Mouse (Mus musculus) liver, adult 2 months (tissue): ENCODE measurements around the gene Nme7. TPM values are rescaled to one million over a fixed set of nuclear protein-coding genes. Genes with fewer than 3 reads are reported as not detected.

Experiments used
- DNase-seq: peaks from one replicate; pipeline ENCODE4 v3.0.0-alpha.2; 2011; ENCODE audit warnings: low read depth, low spot score; ENCODE audit errors: extremely low read depth
- H3K27ac ChIP-seq: fragments of 200-500 bp; replicated peaks from 2 replicates; pipeline ENCODE4 v1.5.1; 2012; ENCODE audit warnings: low read depth, mild to moderate bottlenecking, control low read depth, inconsistent platforms, low read length; ENCODE audit not compliant: insufficient read depth
- H3K27me3 ChIP-seq: fragments of 200-500 bp; 2 replicates; pipeline ENCODE4 v1.6.1; 2012; ENCODE audit warnings: mild to moderate bottlenecking, moderate library complexity, low read length, inconsistent platforms; ENCODE audit not compliant: control insufficient read depth, insufficient read depth
- H3K36me3 ChIP-seq: fragments of 200-500 bp; 2 replicates; pipeline ENCODE4 v1.6.1; 2012; ENCODE audit warnings: low read length, inconsistent platforms; ENCODE audit not compliant: control insufficient read depth, insufficient read depth
- H3K4me1 ChIP-seq: fragments of 200-500 bp; 2 replicates; pipeline ENCODE4 v1.6.1; 2011; ENCODE audit warnings: low read length; ENCODE audit not compliant: control insufficient read depth, insufficient read depth
- H3K4me3 ChIP-seq: fragments of 200-500 bp; 2 replicates; pipeline ENCODE4 v1.5.1; 2011; ENCODE audit warnings: low read depth, mild to moderate bottlenecking, control low read depth, low read length, moderate library complexity; ENCODE audit not compliant: insufficient read depth
- H3K79me2 ChIP-seq: fragments of 200-500 bp; 2 replicates; pipeline ENCODE4 v1.6.1; 2012; ENCODE audit warnings: inconsistent platforms, mild to moderate bottlenecking, low read length, moderate library complexity; ENCODE audit not compliant: control insufficient read depth, insufficient read depth
- H3K9ac ChIP-seq: fragments of 200-500 bp; 2 replicates; pipeline ENCODE4 v1.6.1; 2012; ENCODE audit warnings: low read depth, mild to moderate bottlenecking, control low read depth, inconsistent platforms, low read length
- CTCF ChIP-seq: fragments of 200-500 bp; IDR thresholded peaks from 2 replicates; pipeline ENCODE4 v1.5.1; 2011; ENCODE audit warnings: low read depth, low read length, control low read depth
- POLR2A ChIP-seq: fragments of 200-500 bp; IDR thresholded peaks from 2 replicates; pipeline ENCODE4 v1.6.1; 2011; ENCODE audit warnings: low read length, control low read depth; ENCODE audit not compliant: insufficient read depth; ENCODE audit errors: extremely low read depth
- WGBS: fragments of 180-500 bp; shearing (Covaris S2); methylation state at CpG from one replicate; pipeline ENCODE4 v1.1.7; 2018; 5-methylcytosine and 5-hydroxymethylcytosine counted together
- polyA plus RNA-seq: library from polyadenylated mRNA; depleted of rRNA; stranded (reverse); fragments of >200 nt; gene quantifications from 2 replicates; pipeline ENCODE4 v1.2.3, GENCODE M21; 2012
- total RNA-seq: library from RNA; depleted of rRNA; stranded (reverse); fragments of >200 nt; gene quantifications from 2 replicates; pipeline ENCODE4 v1.2.3, GENCODE M21; 2014

The Nme7 gene
- total and polyA plus RNA-seq, 2 experiments: 3.4 to 17.1 TPM

GRCm38 (mm10) chr1:164294071-164294470, 9.8 kb upstream of the Nme7 start:
- Histone ChIP-seq H3K4me1 (no peaks in the 10 kb centered on the region), H3K27ac (no peak overlapping the region), H3K9ac (no peak overlapping the region), H3K4me3 (no peak overlapping the region), H3K79me2 (no peaks in the 10 kb centered on the region), H3K27me3 (no peaks in the 10 kb centered on the region), H3K36me3 (peaks cover 50% of the 10 kb centered on the region)
- no peak for TF ChIP-seq CTCF
- TF ChIP-seq POLR2A: no peak
- no peak for DNase-seq
- 90% methylated on average over 6 of the region's 6 CpGs for WGBS

- TF ChIP-seq CTCF: no peak
- no peak for TF ChIP-seq POLR2A
- Histone ChIP-seq H3K4me3 (no peak overlapping the region), H3K27me3 (no peaks in the 10 kb centered on the region), H3K9ac (no peak overlapping the region), H3K79me2 (no peaks in the 10 kb centered on the region), H3K4me1 (no peaks in the 10 kb centered on the region), H3K27ac (no peak overlapping the region), H3K36me3 (peaks cover 50% of the 10 kb centered on the region)
- no peak for DNase-seq
- WGBS: 93% methylated on average over 4 of the region's 5 CpGs
These were observed 7.4 kb upstream of the Nme7 start for GRCm38 (mm10) chr1:164296473-164296872.

DNA sequence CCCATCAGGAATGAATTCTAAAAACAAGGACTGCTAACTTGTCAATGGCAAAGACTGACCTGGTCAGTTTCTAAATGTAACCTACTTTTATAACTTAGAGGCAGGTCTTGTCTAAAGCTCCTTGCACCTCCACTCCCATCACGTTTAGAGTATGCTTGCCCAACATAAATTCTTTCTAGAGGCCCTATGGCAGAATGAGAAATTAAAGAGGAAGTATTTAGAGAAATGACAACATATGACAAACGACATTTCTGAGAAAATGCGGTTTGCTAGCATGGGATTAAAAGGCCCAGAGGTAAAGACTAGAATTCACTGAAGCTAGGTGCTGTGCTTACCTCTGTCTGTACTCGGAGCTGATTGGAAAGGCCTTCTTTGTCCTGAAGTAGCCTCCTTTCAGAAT, 2.0 kb upstream of the Nme7 start:
- WGBS: 87% methylated on average over 4 of the region's 4 CpGs
- TF ChIP-seq CTCF (no peak), POLR2A (no peak)

DNA sequence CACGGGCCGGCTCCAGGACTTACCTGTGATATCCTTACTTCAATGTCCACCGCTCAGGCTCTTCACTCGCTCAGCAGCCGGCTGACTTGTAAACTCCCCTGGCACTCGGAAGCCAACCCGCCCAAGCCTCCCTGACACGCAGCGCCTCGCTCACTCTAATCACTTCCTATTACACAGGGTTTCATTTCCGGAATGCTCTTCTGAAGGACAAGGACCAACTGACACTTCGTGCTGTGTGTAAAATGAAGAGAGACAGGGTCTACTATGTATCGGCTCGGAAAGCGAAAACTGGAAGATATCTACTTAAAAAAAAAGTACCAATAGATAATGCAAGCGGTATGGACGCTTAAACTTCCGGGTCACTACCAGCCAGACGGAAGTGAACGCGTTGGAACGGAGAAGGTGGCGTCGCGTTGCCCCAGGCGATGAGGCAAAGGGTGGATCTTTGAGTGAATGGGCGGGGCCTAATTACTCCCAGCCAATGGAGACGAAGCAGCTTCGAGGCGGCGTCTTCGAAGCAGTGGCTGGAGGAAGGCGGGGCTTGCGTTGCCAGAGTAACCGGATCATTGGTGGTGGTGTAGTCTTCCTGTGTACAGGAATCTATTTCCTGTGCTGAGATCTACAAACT, 3.3 kb downstream of the Nme7 start, which contains the start of gene Blzf1:
Gene Blzf1, minus strand, starts transcription at position 366 of the 628 bp plus-strand sequence.
- Histone ChIP-seq H3K79me2 (peaks cover 3% of the 10 kb centered on the region; the same call in 1 of the 2 replicates), H3K4me3 (peak within 1 kb of the TSS; percentile 90), H3K9ac (peak within 1 kb of the TSS; percentile 81), H3K27me3 (no peaks in the 10 kb centered on the region), H3K27ac (peak within 1 kb of the TSS; percentile 26), H3K4me1 (peaks cover 1% of the 10 kb centered on the region), H3K36me3 (peaks cover 4% of the 10 kb centered on the region; the same call in 1 of the 2 replicates)
- peak; percentile 92 for DNase-seq
- no peak for TF ChIP-seq CTCF
- TF ChIP-seq POLR2A: peak; percentile 47; the same call in 1 of the 2 replicates
- WGBS: under 1% methylated on average over 35 of the region's 35 CpGs

More for the DNA sequence above, 2.0 kb upstream of the Nme7 start:
- no peak overlapping the region for H3K27ac ChIP-seq
- no peak for DNase-seq
- no peaks in the 10 kb centered on the region for H3K4me1 ChIP-seq
- no peak overlapping the region for H3K4me3 ChIP-seq
- peaks cover 3% of the 10 kb centered on the region; the same call in 1 of the 2 replicates for H3K79me2 ChIP-seq
- peaks cover 34% of the 10 kb centered on the region for H3K36me3 ChIP-seq
- H3K9ac ChIP-seq: no peak overlapping the region
- no peaks in the 10 kb centered on the region for H3K27me3 ChIP-seq

GRCm38 (mm10) chr1:164307922-164308321, 4.0 kb downstream of the Nme7 start:
- TF ChIP-seq POLR2A (no peak), CTCF (no peak)
- H3K27me3 ChIP-seq: no peaks in the 10 kb centered on the region
- peaks cover 3% of the 10 kb centered on the region; the same call in 1 of the 2 replicates for H3K79me2 ChIP-seq
- H3K4me1 ChIP-seq: peaks cover 1% of the 10 kb centered on the region
- 0 out of 2 replicates have a peak, but pooled peaks cover 1% of the 10 kb centered on the region for H3K36me3 ChIP-seq
- peak overlapping the region; percentile 31; the same call in 1 of the 2 replicates for H3K9ac ChIP-seq
- no peak overlapping the region for H3K27ac ChIP-seq
- 12% methylated on average over 10 of the region's 10 CpGs for WGBS
- peak overlapping the region; percentile 48 for H3K4me3 ChIP-seq
- DNase-seq: no peak

- TF ChIP-seq CTCF (no peak), POLR2A (no peak)
- 93% methylated on average over 5 of the region's 5 CpGs for WGBS
- no peak overlapping the region for H3K4me3 ChIP-seq
- no peak overlapping the region for H3K27ac ChIP-seq
- no peak overlapping the region for H3K9ac ChIP-seq
- DNase-seq: no peak
- H3K4me1 ChIP-seq: no peaks in the 10 kb centered on the region
- no peaks in the 10 kb centered on the region for H3K27me3 ChIP-seq
- no peaks in the 10 kb centered on the region for H3K36me3 ChIP-seq
- no peaks in the 10 kb centered on the region for H3K79me2 ChIP-seq
These were observed 10.2 kb downstream of the Nme7 start for GRCm38 (mm10) chr1:164314085-164314484.
